Mouse (Mus musculus) erythroblast, embryonic 14.5 days (primary cell): ENCODE measurements around the gene Lrrc25. TPM values are rescaled to one million over a fixed set of nuclear protein-coding genes. Genes with fewer than 3 reads are reported as not detected.

Experiments used
- H3K27me3 ChIP-seq: 2 replicates; pipeline ENCODE4 v1.6.1; 2012; ENCODE audit warnings: inconsistent platforms; ENCODE audit not compliant: control insufficient read depth
- H3K36me3 ChIP-seq: 2 replicates; pipeline ENCODE4 v1.6.1; 2012; ENCODE audit warnings: mild to moderate bottlenecking, inconsistent platforms; ENCODE audit not compliant: control insufficient read depth
- H3K4me1 ChIP-seq: 2 replicates; pipeline ENCODE4 v1.6.1; 2012; ENCODE audit warnings: inconsistent platforms; ENCODE audit not compliant: control insufficient read depth
- H3K4me3 ChIP-seq: replicated peaks from 2 replicates; pipeline ENCODE3; 2012; ENCODE audit warnings: moderate library complexity, mild to moderate bottlenecking, inconsistent platforms
- H3K9me3 ChIP-seq: 2 replicates; pipeline ENCODE4 v1.6.1; 2012; ENCODE audit warnings: low read length, inconsistent platforms, mixed read lengths; ENCODE audit not compliant: control insufficient read depth
- GATA1 ChIP-seq: IDR thresholded peaks from 2 replicates; pipeline ENCODE4 v1.6.1; 2012; ENCODE audit warnings: low read length, inconsistent platforms, mixed read lengths
- TAL1 ChIP-seq: IDR thresholded peaks from 3 replicates; pipeline ENCODE4 v1.6.1; 2012; ENCODE audit warnings: low read length, inconsistent platforms, mixed read lengths
- polyA plus RNA-seq: library from polyadenylated mRNA; stranded (reverse); fragments of >175 nt; gene quantifications from 2 replicates; pipeline ENCODE4 v1.2.3, GENCODE M21; 2012

The Lrrc25 gene
- polyA plus RNA-seq, 1 experiment = 0.12 TPM

GRCm38 (mm10) chr8:70653226-70653625 lies 37.3 kb downstream of the Lrrc25 start:
- H3K9me3 ChIP-seq = no peaks in the 10 kb centered on the region
- H3K27me3 ChIP-seq = no peaks in the 10 kb centered on the region
- peaks cover 29% of the 10 kb centered on the region for H3K4me1 ChIP-seq
- H3K4me3 ChIP-seq = no peak overlapping the region
- TF ChIP-seq GATA1 (no peak), TAL1 (no peak)
- H3K36me3 ChIP-seq = peaks cover 70% of the 10 kb centered on the region

GRCm38 (mm10) chr8:70654121-70654520 lies 38.2 kb downstream of the Lrrc25 start:
- Histone ChIP-seq H3K27me3 (no peaks in the 10 kb centered on the region), H3K36me3 (peaks cover 65% of the 10 kb centered on the region), H3K4me3 (no peak overlapping the region), H3K4me1 (peaks cover 28% of the 10 kb centered on the region), H3K9me3 (no peaks in the 10 kb centered on the region)
- no peak for TF ChIP-seq GATA1
- no peak for TF ChIP-seq TAL1

GRCm38 (mm10) chr8:70655469-70655868 lies 39.5 kb downstream of the Lrrc25 start:
- Histone ChIP-seq H3K27me3 (no peaks in the 10 kb centered on the region), H3K36me3 (peaks cover 53% of the 10 kb centered on the region), H3K9me3 (no peaks in the 10 kb centered on the region), H3K4me1 (peaks cover 35% of the 10 kb centered on the region), H3K4me3 (no peak overlapping the region)
- TF ChIP-seq GATA1 = no peak
- TF ChIP-seq TAL1 = no peak

- peaks cover 42% of the 10 kb centered on the region for H3K4me1 ChIP-seq
- no peaks in the 10 kb centered on the region for H3K9me3 ChIP-seq
- H3K4me3 ChIP-seq = no peak overlapping the region
- H3K36me3 ChIP-seq = peaks cover 44% of the 10 kb centered on the region
- TF ChIP-seq GATA1 (no peak), TAL1 (no peak)
- no peaks in the 10 kb centered on the region for H3K27me3 ChIP-seq
These were observed 40.3 kb downstream of the Lrrc25 start for GRCm38 (mm10) chr8:70656193-70656790.

GRCm38 (mm10) chr8:70657214-70657613 lies 41.3 kb downstream of the Lrrc25 start:
- Histone ChIP-seq H3K4me1 (peaks cover 47% of the 10 kb centered on the region), H3K9me3 (no peaks in the 10 kb centered on the region), H3K36me3 (peaks cover 37% of the 10 kb centered on the region), H3K27me3 (no peaks in the 10 kb centered on the region), H3K4me3 (no peak overlapping the region)
- no peak for TF ChIP-seq TAL1
- TF ChIP-seq GATA1 = no peak

- TF ChIP-seq TAL1 = no peak
- TF ChIP-seq GATA1 = no peak
- Histone ChIP-seq H3K27me3 (no peaks in the 10 kb centered on the region), H3K9me3 (no peaks in the 10 kb centered on the region), H3K4me1 (peaks cover 50% of the 10 kb centered on the region), H3K36me3 (peaks cover 31% of the 10 kb centered on the region), H3K4me3 (no peak overlapping the region)
These were observed 41.8 kb downstream of the Lrrc25 start for GRCm38 (mm10) chr8:70657739-70658138.

GRCm38 (mm10) chr8:70658897-70659603 lies 43.1 kb downstream of the Lrrc25 start:
- no peaks in the 10 kb centered on the region for H3K27me3 ChIP-seq
- H3K4me3 ChIP-seq = peak overlapping the region; percentile 92
- peaks cover 31% of the 10 kb centered on the region for H3K36me3 ChIP-seq
- peaks cover 50% of the 10 kb centered on the region for H3K4me1 ChIP-seq
- TF ChIP-seq GATA1 = no peak
- TF ChIP-seq TAL1 = no peak
- no peaks in the 10 kb centered on the region for H3K9me3 ChIP-seq

- Histone ChIP-seq H3K36me3 (peaks cover 25% of the 10 kb centered on the region), H3K9me3 (no peaks in the 10 kb centered on the region), H3K27me3 (no peaks in the 10 kb centered on the region), H3K4me1 (peaks cover 49% of the 10 kb centered on the region), H3K4me3 (peak overlapping the region; percentile 92)
- TF ChIP-seq GATA1 (no peak), TAL1 (no peak)
These were observed 43.8 kb downstream of the Lrrc25 start for GRCm38 (mm10) chr8:70659604-70660272.

- peak within 1 kb of the TSS; percentile 92 for H3K4me3 ChIP-seq
- peaks cover 20% of the 10 kb centered on the region for H3K36me3 ChIP-seq
- H3K27me3 ChIP-seq = no peaks in the 10 kb centered on the region
- no peaks in the 10 kb centered on the region for H3K9me3 ChIP-seq
- no peak for TF ChIP-seq GATA1
- no peak for TF ChIP-seq TAL1
- peaks cover 50% of the 10 kb centered on the region for H3K4me1 ChIP-seq
These were observed 44.3 kb downstream of the Lrrc25 start, which contains the start of gene Pgpep1 for GRCm38 (mm10) chr8:70660273-70660725. TSS of gene Pgpep1 (minus strand) at chr8:70660388.
